Mouse (Mus musculus): Measurements from ENCODE around the gene Rgs6.

DNA sequence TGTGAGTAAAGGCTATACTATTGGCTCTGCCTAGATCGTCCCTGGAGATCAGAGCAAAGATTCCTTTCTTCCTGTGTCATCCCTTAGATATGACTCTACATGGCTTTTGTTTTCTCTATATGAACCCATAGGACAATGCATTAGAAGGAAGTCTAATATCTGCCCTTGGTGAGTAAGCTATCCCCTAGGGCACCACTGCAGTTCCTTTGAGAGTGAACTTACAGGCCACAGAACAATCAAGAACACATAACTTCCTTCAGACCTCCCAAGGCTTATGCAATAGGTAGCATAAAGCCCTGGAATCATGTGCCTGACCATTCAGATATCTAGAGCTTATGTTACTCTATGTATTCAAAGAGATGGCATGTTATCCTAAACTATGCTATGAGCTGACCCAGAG is 347.7 kb downstream of the Rgs6 start:
- TF ChIP-seq POLR2A (IDR thresholded peaks at IDR 0.05; ENCODE audit: insufficient read depth, low read depth, low read length) (no peak), CTCF (IDR thresholded peaks at IDR 0.05) (no peak)

All from heart, adult 2 months (tissue).